Mouse (Mus musculus): ENCODE measurements at regions not wholly inside any gene's neighbourhood (a gene's known extent, or its start where the extent isn't known, plus 50 kb on each side); places are given as distances from the start of the nearest gene placed in this dataset.

DNA sequence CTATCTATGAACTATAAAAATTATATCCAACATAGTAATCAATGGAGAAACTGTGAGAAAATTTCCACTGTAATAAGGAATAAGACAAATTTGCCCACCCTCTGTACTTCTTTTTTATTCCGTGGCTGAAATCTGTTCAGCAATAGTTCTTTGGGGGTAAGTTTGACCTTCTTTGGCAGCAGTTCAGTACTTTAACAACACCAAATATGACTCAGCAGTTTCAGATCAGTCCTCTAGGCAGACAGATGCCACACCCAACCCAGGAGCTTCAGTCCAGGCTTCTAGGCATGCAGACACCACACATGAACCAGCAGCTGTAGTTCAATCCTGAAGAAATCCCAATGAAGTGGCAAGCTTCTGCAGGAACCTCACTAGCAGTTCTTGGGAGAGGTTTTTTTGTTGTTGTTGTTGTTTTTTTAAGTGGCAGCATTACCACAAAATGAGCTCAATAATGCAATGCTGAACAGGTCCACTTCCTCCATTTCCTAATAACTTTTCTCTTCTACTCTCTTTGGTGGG, 88.6 kb upstream of the Adamts9 start:
- no peak for DNase-seq (ENCODE audit: low spot score)

- peak; percentile 35 for DNase-seq (ENCODE audit: low spot score)
Measured at GRCm38 (mm10) chr6:93026068-93027022, 83.1 kb upstream of the Adamts9 start.

GRCm38 (mm10) chr6:93014534-93014933, 71.2 kb upstream of the Adamts9 start:
- DNase-seq (ENCODE audit: low spot score) = no peak

GRCm38 (mm10) chr6:93011906-93012305, 68.6 kb upstream of the Adamts9 start:
- DNase-seq (ENCODE audit: low spot score) = no peak

DNA sequence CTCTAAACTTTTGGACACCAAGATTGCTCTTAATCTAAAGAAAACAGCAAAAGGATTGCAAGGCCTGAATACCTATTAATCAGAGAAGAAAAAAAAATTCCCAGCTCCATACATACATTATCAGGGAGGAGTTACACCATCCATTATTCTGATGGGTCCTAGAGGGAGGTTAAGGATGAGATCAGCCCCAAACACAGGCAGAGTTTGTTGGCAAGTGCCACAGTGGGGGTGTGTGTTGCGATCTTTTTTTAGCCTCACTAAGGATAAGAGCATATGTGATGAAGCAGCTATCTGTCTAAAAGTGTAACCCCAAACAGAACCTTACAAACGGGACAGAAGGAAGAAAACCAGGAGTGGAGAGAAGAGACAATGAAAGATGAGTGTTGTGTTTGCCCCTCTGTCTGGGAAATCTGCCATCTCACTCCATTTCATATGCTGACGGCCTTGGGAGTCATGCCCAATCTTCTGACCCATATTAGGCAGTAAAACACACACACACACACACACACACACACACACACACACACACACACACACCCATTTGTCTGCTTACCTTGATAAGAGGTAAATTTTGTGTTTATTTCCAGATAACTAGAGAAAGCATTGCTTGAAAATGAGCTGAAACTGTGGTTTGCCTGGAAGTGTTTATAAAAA, 61.4 kb upstream of the Adamts9 start:
- DNase-seq (ENCODE audit: low spot score) = peak; percentile 29

DNA sequence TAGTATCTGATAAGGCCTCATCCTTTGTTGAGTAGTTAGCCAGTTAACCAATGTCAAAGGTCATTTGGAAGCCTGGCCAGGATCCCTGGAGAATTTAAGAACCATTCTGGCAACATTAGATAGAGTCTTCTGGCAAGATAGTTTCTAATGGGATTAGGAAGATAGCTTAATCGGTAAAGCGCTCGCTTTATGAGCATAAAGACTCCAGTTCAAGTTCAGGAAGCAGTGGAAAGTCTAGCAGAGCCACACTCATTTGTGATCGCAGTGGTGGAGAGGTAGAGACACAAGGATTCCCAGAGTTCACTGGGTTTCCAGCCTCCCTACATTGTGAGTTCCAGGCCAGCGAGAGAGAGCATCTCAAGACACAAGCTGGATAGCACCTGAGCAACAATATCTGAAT, 60.5 kb upstream of the Adamts9 start:
- DNase-seq (ENCODE audit: low spot score) = no peak

DNA sequence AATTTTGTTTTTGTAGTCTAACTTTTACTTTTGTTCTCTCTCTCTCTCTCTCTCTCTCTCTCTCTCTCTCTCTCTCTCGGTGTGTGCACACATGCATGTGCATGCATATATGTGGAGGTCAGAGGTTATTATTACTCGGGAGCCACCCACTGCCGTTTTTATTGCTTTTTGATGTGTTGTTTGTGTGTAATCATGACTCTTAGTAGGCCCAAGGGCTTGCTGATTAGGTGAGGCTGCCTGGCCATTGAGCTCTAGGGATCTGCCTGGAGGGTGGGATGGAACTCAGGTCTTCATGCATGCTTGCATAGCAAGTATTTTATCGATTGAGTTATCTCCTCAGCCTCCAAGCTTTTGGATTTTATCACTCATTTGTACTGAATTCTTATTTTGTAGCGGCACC, 50.4 kb upstream of the Adamts9 start:
- DNase-seq (ENCODE audit: low spot score) = no peak
